22 mouse cellular contexts compared by ENCODE assay signal in the genomic region with DNA sequence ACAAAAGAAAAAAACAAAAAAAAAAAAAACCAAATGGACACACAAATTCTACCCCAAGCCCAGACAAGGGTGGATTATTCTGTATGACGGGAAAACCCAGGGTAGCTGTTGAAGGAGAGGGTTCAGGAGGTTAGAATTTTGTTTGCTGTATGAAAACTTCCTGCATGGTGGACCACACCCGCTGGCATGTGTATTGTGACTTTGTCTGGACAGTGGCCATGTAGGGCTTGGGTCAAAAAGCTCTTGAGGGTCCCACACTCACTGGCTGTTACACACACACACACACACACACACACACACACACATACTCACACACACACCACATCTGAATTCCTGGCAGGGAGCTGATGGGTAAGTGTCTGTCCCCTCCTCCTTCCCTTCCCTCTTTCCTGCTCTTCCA. TPM values are rescaled to one million over a fixed set of nuclear protein-coding genes. Genes with fewer than 3 reads are reported as not detected.
DNase-seq lines count a peak whose midpoint lies in the region; ATAC-seq and TF ChIP-seq lines count a peak whose summit lies in the region.
"Had no signal": no experiment of that assay in that cellular context is flagged by ENCODE, and none has a peak within 500 bp of the region (broad histone marks: within the 10 kb centered on the region; RNA-seq: fewer than 3 reads in every experiment).

No protein-coding gene starts in this region.

- no peaks in the 10 kb centered on the region; the same call in 1 of the 2 replicates for H3K36me3 ChIP-seq in heart, adult 2 months (ENCODE audit: control insufficient read depth, insufficient read depth, low read length)
- peaks cover 26% of the 10 kb centered on the region; the same call in 1 of the 2 replicates for H3K36me3 ChIP-seq in lung, embryonic 14.5 days (ENCODE audit: insufficient read depth)
- no peaks in the 10 kb centered on the region for H3K36me3 ChIP-seq in limb, embryonic 10.5 days
- H3K36me3 ChIP-seq: heart, embryonic 10.5 days; hindbrain, embryonic 13.5 days; midbrain, embryonic 15.5 days; neural tube, embryonic 12.5 days had no signal

- H3K4me3 ChIP-seq in heart, adult 2 months = no peak overlapping the region
- no peak overlapping the region for H3K4me3 ChIP-seq in lung, embryonic 14.5 days (ENCODE audit: low read depth, low read length)
- no peak overlapping the region for H3K4me3 ChIP-seq in limb, embryonic 10.5 days
- H3K4me3 ChIP-seq: embryonic facial prominence, embryonic 15.5 days; heart, embryonic 10.5 days; hindbrain, embryonic 13.5 days; midbrain, embryonic 15.5 days; neural tube, embryonic 12.5 days had no signal

- no peak for TF ChIP-seq CTCF in heart, adult 2 months (IDR thresholded peaks at IDR 0.05)
- no peak for TF ChIP-seq CTCF in lung, embryonic 14.5 days (IDR thresholded peaks at IDR 0.05; ENCODE audit: low read depth)

- H3K9ac ChIP-seq in heart, adult 2 months (ENCODE audit: low read depth, low read length) = no peak overlapping the region
- no peak overlapping the region for H3K9ac ChIP-seq in lung, embryonic 14.5 days
- H3K9ac ChIP-seq: embryonic facial prominence, embryonic 15.5 days; hindbrain, embryonic 13.5 days; midbrain, embryonic 15.5 days; neural tube, embryonic 12.5 days had no signal

- intact Hi-C loops in heart, adult 2 months (cut with DNase I) = no loop called here
- intact Hi-C loops in heart, postnatal 14 days (cut with DNase I) = no loop called here

- TF ChIP-seq EP300 in heart, adult 2 months (IDR thresholded peaks at IDR 0.05; ENCODE audit: insufficient read depth, low read depth, low read length) = 0 out of 2 replicates have a peak, but pooled peaks have one; percentile 59

- no peak for DNase-seq in heart, adult 2 months
- no peak for DNase-seq in heart, postnatal 14 days
- peak; percentile 33 for DNase-seq in 3T3-L1 (ENCODE audit: low read depth, low spot score)
- DNase-seq in lung, embryonic 14.5 days = peak; percentile 41
- DNase-seq in lung, postnatal 25 days (ENCODE audit: low spot score) = peak; percentile 51
- DNase-seq in limb, embryonic 10.5 days (ENCODE audit: low spot score) = no peak
- DNase-seq: cerebellum, adult 9-11 months; kidney, adult 18-20 months; kidney, postnatal 10 days; thymus, adult 2 months; thymus, postnatal 4 days had no signal

- H3K4me1 ChIP-seq in heart, adult 2 months (ENCODE audit: control insufficient read depth, insufficient read depth, low read length) = peaks cover 14% of the 10 kb centered on the region
- peaks cover 2% of the 10 kb centered on the region; the same call in 1 of the 2 replicates for H3K4me1 ChIP-seq in lung, embryonic 14.5 days (ENCODE audit: insufficient read depth)
- H3K4me1 ChIP-seq in limb, embryonic 10.5 days = peaks cover 12% of the 10 kb centered on the region
- H3K4me1 ChIP-seq: midbrain, embryonic 15.5 days had no signal

- H3K27me3 ChIP-seq in heart, adult 2 months (ENCODE audit: control insufficient read depth, insufficient read depth, low read length) = no peaks in the 10 kb centered on the region
- no peaks in the 10 kb centered on the region for H3K27me3 ChIP-seq in lung, embryonic 14.5 days (ENCODE audit: insufficient read depth, low read length)
- no peaks in the 10 kb centered on the region for H3K27me3 ChIP-seq in limb, embryonic 10.5 days (ENCODE audit: low read depth, poor library complexity, severe bottlenecking)
- H3K27me3 ChIP-seq: embryonic facial prominence, embryonic 15.5 days; midbrain, embryonic 15.5 days; neural tube, embryonic 12.5 days had no signal

- H3K9me3 ChIP-seq in lung, embryonic 14.5 days (ENCODE audit: low read depth, low read length) = no peaks in the 10 kb centered on the region
- H3K9me3 ChIP-seq in limb, embryonic 10.5 days (replicated peaks) = no peaks in the 10 kb centered on the region
- H3K9me3 ChIP-seq: embryonic facial prominence, embryonic 15.5 days; heart, embryonic 10.5 days; hindbrain, embryonic 13.5 days; midbrain, embryonic 15.5 days; neural tube, embryonic 12.5 days had no signal

- H3K4me2 ChIP-seq in lung, embryonic 14.5 days = no peak overlapping the region
- H3K4me2 ChIP-seq: embryonic facial prominence, embryonic 15.5 days; hindbrain, embryonic 13.5 days; liver, embryonic 11.5 days; midbrain, embryonic 15.5 days; neural tube, embryonic 12.5 days had no signal

- peak overlapping the region; percentile 37; the same call in 1 of the 2 replicates for H3K27ac ChIP-seq in heart, adult 2 months
- no peak overlapping the region for H3K27ac ChIP-seq in lung, embryonic 14.5 days (ENCODE audit: low read depth)
- no peak overlapping the region for H3K27ac ChIP-seq in limb, embryonic 10.5 days
- H3K27ac ChIP-seq: embryonic facial prominence, embryonic 15.5 days; heart, embryonic 10.5 days; hindbrain, embryonic 13.5 days; macrophage; midbrain, embryonic 15.5 days; neural tube, embryonic 12.5 days had no signal

- 45% methylated on average over 2 of the region's 2 CpGs for WGBS in heart, adult 2 months
- WGBS in lung, embryonic 14.5 days = 57% methylated on average over 2 of the region's 2 CpGs
- WGBS in limb, embryonic 10.5 days = 92% methylated on average over 2 of the region's 2 CpGs

- peak; percentile 6; the same call in 1 of the 2 replicates for ATAC-seq in lung, embryonic 14.5 days (ENCODE audit: insufficient read depth)
- no peak for ATAC-seq in frontal cortex, adult (ENCODE audit: low TSS enrichment)
- ATAC-seq: forebrain, embryonic 16.5 days; inflammation-experienced regulatory T-cells, adult 6 months; midbrain, embryonic 15.5 days had no signal

- TF ChIP-seq POLR2A in heart, adult 2 months (IDR thresholded peaks at IDR 0.05; ENCODE audit: insufficient read depth, low read depth, low read length) = no peak

- no peaks in the 10 kb centered on the region for H3K79me2 ChIP-seq in heart, adult 2 months (replicated peaks; ENCODE audit: control insufficient read depth, insufficient read depth, low read length)

RNA-seq across cellular contexts. Expression of a gene that starts 14.5 kb away (rescaled TPM):
- 10 to 100 TPM; 13.2 to 20.1 TPM for total RNA-seq in heart, adult 2 months (2021)
- 14.3 and 19.1 TPM in 2 replicates for polyA plus RNA-seq in heart, adult 2 months (2012; rRNA removed)
- total RNA-seq in heart, postnatal 14 days (2021) = 10 to 100 TPM; 20.0 to 20.3 TPM
- 11.3 and 12.6 TPM in 2 replicates for polyA plus RNA-seq in lung, embryonic 14.5 days (2014; fragmentation: Nextera tagmentation; extraction: Ambion mirVana)
- 3.1 and 4.2 TPM in 2 replicates for polyA plus RNA-seq in limb, embryonic 10.5 days (2016; fragmentation: Nextera tagmentation; extraction: Ambion mirVana)

RNA-seq across cellular contexts. Expression of a gene that starts 36.8 kb away (rescaled TPM):
- under 1 TPM; 0.48 to 0.60 TPM for total RNA-seq in heart, adult 2 months (2021)
- 1.8 and 2.3 TPM in 2 replicates for polyA plus RNA-seq in heart, adult 2 months (2012; rRNA removed)
- 1 to 10 TPM in 1 of 2 experiments, under 1 TPM in 1; 0.55 to 3.1 TPM for total RNA-seq in heart, postnatal 14 days (2021)
- polyA plus RNA-seq in lung, embryonic 14.5 days (2014; fragmentation: Nextera tagmentation; extraction: Ambion mirVana) = 0.14 and 0.41 TPM in 2 replicates
- 0.19 and 0.21 TPM in 2 replicates for polyA plus RNA-seq in limb, embryonic 10.5 days (2016; fragmentation: Nextera tagmentation; extraction: Ambion mirVana)
- total RNA-seq: MEL had no signal

Comparison
In these comparisons a context has a peak if more than half of its experiments do, and no peak if none do; other contexts are left out.
1. DNase-seq: peak in 3T3-L1 (single experiment), lung, embryonic 14.5 days (single experiment) and lung, postnatal 25 days (single experiment); none in heart, adult 2 months (0 of 2), heart, postnatal 14 days (0 of 2) and limb, embryonic 10.5 days (single experiment).